Mouse (Mus musculus): Measurements from ENCODE around the gene Fdps. TPM values are rescaled to one million over a fixed set of nuclear protein-coding genes. Genes with fewer than 3 reads are reported as not detected.

The Fdps gene
- total and polyA plus RNA-seq, 2 experiments from 2014 or later, result 72.8 to 131 TPM

GRCm38 (mm10) chr3:89144821-89145220 lies 43.1 kb upstream of the Fdps start:
- peaks cover 38% of the 10 kb centered on the region for H3K27me3 ChIP-seq (ENCODE audit: control insufficient read depth, insufficient read depth, low read length)
- 71% methylated on average over 10 of the region's 10 CpGs for WGBS

GRCm38 (mm10) chr3:89136365-89136764 lies 34.6 kb upstream of the Fdps start:
- no peak overlapping the region for H3K4me2 ChIP-seq (ENCODE audit: low read depth, low read length)
- no peak overlapping the region for H3K4me3 ChIP-seq (ENCODE audit: low read depth, low read length)
- 37% methylated on average over 9 of the region's 9 CpGs for WGBS
- H3K4me1 ChIP-seq (ENCODE audit: control insufficient read depth, insufficient read depth), result peaks cover 7% of the 10 kb centered on the region; the same call in 1 of the 2 replicates
- DNase-seq (ENCODE audit: low spot score) (no peak), ATAC-seq (ENCODE audit: insufficient read depth, low read depth) (no peak)
- H3K27ac ChIP-seq (ENCODE audit: low read depth), result no peak overlapping the region
- TF ChIP-seq CTCF (IDR thresholded peaks at IDR 0.05; ENCODE audit: low read depth) (no peak), EP300 (IDR thresholded peaks at IDR 0.05; ENCODE audit: low read depth) (no peak)
- H3K36me3 ChIP-seq (replicated peaks; ENCODE audit: control insufficient read depth, insufficient read depth, low read length), result no peaks in the 10 kb centered on the region
- H3K9me3 ChIP-seq (replicated peaks; ENCODE audit: control insufficient read depth, low read length), result no peaks in the 10 kb centered on the region
- H3K27me3 ChIP-seq (ENCODE audit: control insufficient read depth, insufficient read depth, low read length), result peaks cover 10% of the 10 kb centered on the region; the same call in 1 of the 2 replicates
- no peak overlapping the region for H3K9ac ChIP-seq (replicated peaks; ENCODE audit: low read depth, low read length)

More at GRCm38 (mm10) chr3:89144821-89145220, 43.1 kb upstream of the Fdps start:
- no peaks in the 10 kb centered on the region for H3K4me1 ChIP-seq (ENCODE audit: control insufficient read depth, insufficient read depth)
- H3K36me3 ChIP-seq (replicated peaks; ENCODE audit: control insufficient read depth, insufficient read depth, low read length), result no peaks in the 10 kb centered on the region
- no peak overlapping the region for H3K4me3 ChIP-seq (ENCODE audit: low read depth, low read length)
- no peaks in the 10 kb centered on the region for H3K9me3 ChIP-seq (replicated peaks; ENCODE audit: control insufficient read depth, low read length)
- TF ChIP-seq CTCF (IDR thresholded peaks at IDR 0.05; ENCODE audit: low read depth) (no peak), EP300 (IDR thresholded peaks at IDR 0.05; ENCODE audit: low read depth) (no peak)
- no peak for ATAC-seq (ENCODE audit: insufficient read depth, low read depth)
- H3K4me2 ChIP-seq (ENCODE audit: low read depth, low read length), result no peak overlapping the region
- H3K9ac ChIP-seq (replicated peaks; ENCODE audit: low read depth, low read length), result no peak overlapping the region
- no peak for DNase-seq (ENCODE audit: low spot score)
- H3K27ac ChIP-seq (ENCODE audit: low read depth), result no peak overlapping the region

GRCm38 (mm10) chr3:89135958-89136357 lies 34.2 kb upstream of the Fdps start, which contains the start of gene Pklr:
TSS of gene Pklr (plus strand) at chr3:89136142.
- DNase-seq (ENCODE audit: low spot score), result no peak
- no peak within 1 kb of the TSS for H3K4me2 ChIP-seq (ENCODE audit: low read depth, low read length)
- no peak for ATAC-seq (ENCODE audit: insufficient read depth, low read depth)
- no peaks in the 10 kb centered on the region for H3K9me3 ChIP-seq (replicated peaks; ENCODE audit: control insufficient read depth, low read length)
- TF ChIP-seq EP300 (IDR thresholded peaks at IDR 0.05; ENCODE audit: low read depth) (no peak), CTCF (IDR thresholded peaks at IDR 0.05; ENCODE audit: low read depth) (no peak)
- H3K36me3 ChIP-seq (replicated peaks; ENCODE audit: control insufficient read depth, insufficient read depth, low read length), result no peaks in the 10 kb centered on the region
- no peak within 1 kb of the TSS for H3K27ac ChIP-seq (ENCODE audit: low read depth)
- WGBS, result 60% methylated on average over 3 of the region's 3 CpGs
- H3K9ac ChIP-seq (replicated peaks; ENCODE audit: low read depth, low read length), result no peak within 1 kb of the TSS
- peaks cover 10% of the 10 kb centered on the region; the same call in 1 of the 2 replicates for H3K27me3 ChIP-seq (ENCODE audit: control insufficient read depth, insufficient read depth, low read length)
- H3K4me1 ChIP-seq (ENCODE audit: control insufficient read depth, insufficient read depth), result peaks cover 7% of the 10 kb centered on the region; the same call in 1 of the 2 replicates
- H3K4me3 ChIP-seq (ENCODE audit: low read depth, low read length), result no peak within 1 kb of the TSS

- Histone ChIP-seq H3K4me2 (ENCODE audit: low read depth, low read length) (no peak overlapping the region), H3K27ac (ENCODE audit: low read depth) (no peak overlapping the region), H3K9ac (replicated peaks; ENCODE audit: low read depth, low read length) (no peak overlapping the region), H3K4me1 (ENCODE audit: control insufficient read depth, insufficient read depth) (peaks cover 7% of the 10 kb centered on the region; the same call in 1 of the 2 replicates), H3K27me3 (ENCODE audit: control insufficient read depth, insufficient read depth, low read length) (peaks cover 10% of the 10 kb centered on the region; the same call in 1 of the 2 replicates), H3K4me3 (ENCODE audit: low read depth, low read length) (no peak overlapping the region), H3K9me3 (replicated peaks; ENCODE audit: control insufficient read depth, low read length) (no peaks in the 10 kb centered on the region), H3K36me3 (replicated peaks; ENCODE audit: control insufficient read depth, insufficient read depth, low read length) (no peaks in the 10 kb centered on the region)
- no peak for ATAC-seq (ENCODE audit: insufficient read depth, low read depth)
- DNase-seq (ENCODE audit: low spot score), result no peak
- 81% methylated on average over 1 of the region's 1 CpGs for WGBS
- TF ChIP-seq EP300 (IDR thresholded peaks at IDR 0.05; ENCODE audit: low read depth) (no peak), CTCF (IDR thresholded peaks at IDR 0.05; ENCODE audit: low read depth) (no peak)
Observed at GRCm38 (mm10) chr3:89133752-89134151, 32.0 kb upstream of the Fdps start.

- H3K9ac ChIP-seq (replicated peaks; ENCODE audit: low read depth, low read length), result no peak overlapping the region
- no peaks in the 10 kb centered on the region for H3K36me3 ChIP-seq (replicated peaks; ENCODE audit: control insufficient read depth, insufficient read depth, low read length)
- no peak for TF ChIP-seq EP300 (IDR thresholded peaks at IDR 0.05; ENCODE audit: low read depth)
- no peak for TF ChIP-seq CTCF (IDR thresholded peaks at IDR 0.05; ENCODE audit: low read depth)
- H3K27me3 ChIP-seq (ENCODE audit: control insufficient read depth, insufficient read depth, low read length), result peaks cover 10% of the 10 kb centered on the region; the same call in 1 of the 2 replicates
- ATAC-seq (ENCODE audit: insufficient read depth, low read depth) (no peak), DNase-seq (ENCODE audit: low spot score) (no peak)
- H3K4me2 ChIP-seq (ENCODE audit: low read depth, low read length), result no peak overlapping the region
- no peak overlapping the region for H3K27ac ChIP-seq (ENCODE audit: low read depth)
- peaks cover 7% of the 10 kb centered on the region; the same call in 1 of the 2 replicates for H3K4me1 ChIP-seq (ENCODE audit: control insufficient read depth, insufficient read depth)
- WGBS, result 53% methylated on average over 7 of the region's 7 CpGs
- H3K4me3 ChIP-seq (ENCODE audit: low read depth, low read length), result no peak overlapping the region
- no peaks in the 10 kb centered on the region for H3K9me3 ChIP-seq (replicated peaks; ENCODE audit: control insufficient read depth, low read length)
Observed at GRCm38 (mm10) chr3:89133063-89133450, 31.3 kb upstream of the Fdps start.

Measured in heart, postnatal 0 days (tissue).